Mouse (Mus musculus) embryonic facial prominence, embryonic 10.5 days (tissue): ENCODE measurements around the gene Cd9. TPM values are rescaled to one million over a fixed set of nuclear protein-coding genes. Genes with fewer than 3 reads are reported as not detected.

Experiments used
- DNase-seq: peaks from one replicate; pipeline ENCODE4 v3.0.0-alpha.2; 2017; ENCODE audit warnings: low spot score
- H3K27ac ChIP-seq: fragments of 300-500 bp; sonication (generic); replicated peaks from 2 replicates; pipeline ENCODE4 v1.5.1; 2016; ENCODE audit warnings: mild to moderate bottlenecking
- H3K27me3 ChIP-seq: fragments of 300-500 bp; sonication (generic); replicated peaks from 2 replicates; pipeline ENCODE4 v1.6.1; 2016; ENCODE audit warnings: low read depth, mild to moderate bottlenecking; ENCODE audit not compliant: poor library complexity, severe bottlenecking
- H3K36me3 ChIP-seq: fragments of 300-500 bp; sonication (generic); replicated peaks from 2 replicates; pipeline ENCODE4 v1.6.1; 2016; ENCODE audit warnings: mild to moderate bottlenecking, moderate library complexity
- H3K4me1 ChIP-seq: fragments of 300-500 bp; sonication (generic); 2 replicates; pipeline ENCODE4 v1.6.1; 2016
- H3K4me3 ChIP-seq: fragments of 300-500 bp; sonication (generic); 2 replicates; pipeline ENCODE4 v1.5.1; 2016; ENCODE audit warnings: mild to moderate bottlenecking, moderate library complexity
- H3K9me3 ChIP-seq: fragments of 300-500 bp; sonication (generic); 2 replicates; pipeline ENCODE4 v1.6.1; 2016; ENCODE audit warnings: mild to moderate bottlenecking
- WGBS: fragments of 180-500 bp; shearing (Covaris S2); methylation state at CpG from one replicate; pipeline ENCODE4 v1.1.7; 2016; 5-methylcytosine and 5-hydroxymethylcytosine counted together
- polyA plus RNA-seq: library from polyadenylated mRNA; unstranded; fragments of >200 nt; fragmentation: Nextera tagmentation; extraction: Ambion mirVana; gene quantifications from 2 replicates; pipeline ENCODE4 v1.2.1, GENCODE M21; 2016

Cd9 gene
- polyA plus RNA-seq, 1 experiment from 2014 or later: 36.2 TPM

DNA sequence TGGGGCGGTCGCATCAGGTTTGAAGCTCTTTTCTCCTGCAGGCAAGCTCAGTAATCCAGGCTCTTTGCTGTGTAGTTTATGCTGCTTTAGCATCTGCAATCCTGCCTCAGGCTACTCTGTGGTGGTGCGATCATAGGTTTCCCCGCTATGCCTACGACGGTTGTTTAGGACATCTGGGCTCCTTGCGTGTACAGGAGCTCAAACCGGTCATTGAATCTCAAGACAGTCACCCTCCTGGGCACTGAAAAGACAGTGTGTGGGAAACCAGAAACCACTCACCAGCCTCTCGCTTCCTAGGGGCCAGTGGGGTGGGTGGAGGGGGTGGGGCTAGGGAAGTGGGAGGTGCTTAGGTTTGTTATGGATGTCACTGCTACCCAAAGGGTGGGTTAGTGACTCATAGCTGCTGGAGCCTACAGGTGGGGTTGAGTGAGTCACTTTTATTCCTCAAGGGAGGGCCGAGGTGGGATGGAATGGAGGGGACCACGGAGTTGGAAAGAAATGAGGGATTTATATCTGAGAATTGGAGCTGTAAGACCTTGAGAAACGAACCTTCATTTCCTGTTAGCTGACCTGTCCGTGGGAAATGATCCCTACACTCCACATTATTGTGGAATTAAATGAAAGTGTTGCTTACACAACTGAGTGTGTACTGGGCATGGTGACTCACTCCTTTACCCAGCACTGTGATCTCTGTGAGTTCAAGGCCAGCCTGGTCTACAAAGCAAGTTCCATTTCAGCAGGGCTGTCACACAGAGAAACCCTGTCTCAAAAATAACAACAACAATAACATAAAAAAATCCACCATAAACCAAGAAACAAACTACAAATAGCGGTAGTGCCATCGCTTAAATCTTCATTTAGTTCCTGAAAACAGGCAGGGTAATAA lies 69.1 kb downstream of the Cd9 start:
- Histone ChIP-seq H3K36me3 (no peaks in the 10 kb centered on the region), H3K27ac (no peak overlapping the region), H3K4me3 (no peak overlapping the region), H3K9me3 (no peaks in the 10 kb centered on the region), H3K27me3 (peaks cover 25% of the 10 kb centered on the region), H3K4me1 (peaks cover 49% of the 10 kb centered on the region)
- 47% methylated on average over 15 of the region's 15 CpGs for WGBS
- DNase-seq: no peak

DNA sequence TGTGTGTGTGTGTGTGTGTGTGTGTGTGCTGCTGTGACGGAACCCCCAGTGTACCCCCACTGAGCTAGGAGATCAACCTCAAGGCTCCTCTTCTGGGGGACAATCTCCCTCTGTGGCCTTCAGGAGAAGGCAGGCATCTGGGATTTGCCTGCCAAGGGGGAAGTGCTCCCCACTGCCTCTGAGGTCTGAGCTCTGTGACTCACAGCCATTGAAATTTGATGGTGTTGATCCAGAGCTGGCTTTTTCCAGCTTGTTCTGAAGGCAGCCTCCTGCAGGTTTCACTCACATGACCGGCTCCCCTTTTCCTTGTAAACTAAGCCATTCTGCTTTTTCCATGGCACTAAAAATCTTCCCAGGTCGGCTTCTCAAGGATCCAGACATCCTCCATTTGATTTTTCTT lies 70.4 kb downstream of the Cd9 start:
- Histone ChIP-seq H3K4me3 (no peak overlapping the region), H3K27ac (0 out of 2 replicates have a peak overlapping the region, but pooled peaks have one; percentile 3), H3K4me1 (peaks cover 47% of the 10 kb centered on the region), H3K9me3 (no peaks in the 10 kb centered on the region), H3K27me3 (peaks cover 25% of the 10 kb centered on the region), H3K36me3 (no peaks in the 10 kb centered on the region)
- WGBS: 80% methylated on average over 3 of the region's 3 CpGs
- no peak for DNase-seq

DNA sequence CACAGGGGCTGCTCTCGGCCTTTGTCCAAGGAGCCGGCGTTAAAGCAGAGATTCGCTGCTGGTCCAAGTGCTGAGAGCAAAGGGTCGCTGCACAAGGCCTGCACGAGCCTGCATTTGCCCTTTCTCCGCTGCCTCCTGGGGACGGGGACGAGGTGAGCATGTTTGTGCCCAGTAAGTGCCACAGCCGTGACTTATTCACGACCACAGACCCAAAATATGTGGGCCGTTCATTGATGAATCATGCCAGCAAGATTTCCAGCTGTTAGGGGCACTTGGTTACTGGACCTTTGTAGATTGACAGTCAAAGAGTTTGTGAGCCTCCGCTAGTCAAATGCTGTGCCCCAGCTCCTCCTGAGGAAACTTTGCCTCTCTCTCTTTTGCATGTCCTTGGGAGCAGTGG lies 71.1 kb downstream of the Cd9 start:
- DNase-seq: no peak
- 47% methylated on average over 13 of the region's 13 CpGs for WGBS
- H3K36me3 ChIP-seq: no peaks in the 10 kb centered on the region

DNA sequence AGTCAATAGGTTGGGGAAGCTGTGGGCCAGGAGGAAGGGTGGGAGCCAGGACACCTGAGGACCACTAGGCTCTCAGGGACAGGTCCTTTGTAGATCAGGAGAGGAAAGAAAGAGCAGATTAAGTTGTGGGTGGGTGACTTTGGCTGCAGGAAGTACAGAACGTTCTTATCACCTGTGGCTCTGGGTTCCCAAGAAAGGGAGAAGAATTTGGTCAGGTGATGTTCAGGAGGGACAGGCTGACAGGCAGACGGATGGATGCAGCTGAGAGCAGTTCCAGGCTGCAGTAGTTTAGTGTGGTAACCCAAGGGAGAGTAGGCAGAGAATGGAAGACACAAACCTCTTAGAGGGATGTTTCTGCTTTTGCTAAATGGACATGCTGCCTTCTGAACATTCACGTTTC lies 71.5 kb downstream of the Cd9 start:
- Histone ChIP-seq H3K4me3 (peak overlapping the region; percentile 46), H3K36me3 (no peaks in the 10 kb centered on the region), H3K4me1 (peaks cover 47% of the 10 kb centered on the region), H3K9me3 (no peaks in the 10 kb centered on the region), H3K27ac (peak overlapping the region; percentile 49; the same call in 1 of the 2 replicates), H3K27me3 (peaks cover 23% of the 10 kb centered on the region)
- 43% methylated on average over 3 of the region's 3 CpGs for WGBS
- DNase-seq: no peak

More for the DNA sequence above, 71.1 kb downstream of the Cd9 start:
- peaks cover 47% of the 10 kb centered on the region for H3K4me1 ChIP-seq
- H3K4me3 ChIP-seq: no peak overlapping the region
- H3K27ac ChIP-seq: 0 out of 2 replicates have a peak overlapping the region, but pooled peaks have one; percentile 3
- H3K27me3 ChIP-seq: peaks cover 21% of the 10 kb centered on the region
- no peaks in the 10 kb centered on the region for H3K9me3 ChIP-seq

DNA sequence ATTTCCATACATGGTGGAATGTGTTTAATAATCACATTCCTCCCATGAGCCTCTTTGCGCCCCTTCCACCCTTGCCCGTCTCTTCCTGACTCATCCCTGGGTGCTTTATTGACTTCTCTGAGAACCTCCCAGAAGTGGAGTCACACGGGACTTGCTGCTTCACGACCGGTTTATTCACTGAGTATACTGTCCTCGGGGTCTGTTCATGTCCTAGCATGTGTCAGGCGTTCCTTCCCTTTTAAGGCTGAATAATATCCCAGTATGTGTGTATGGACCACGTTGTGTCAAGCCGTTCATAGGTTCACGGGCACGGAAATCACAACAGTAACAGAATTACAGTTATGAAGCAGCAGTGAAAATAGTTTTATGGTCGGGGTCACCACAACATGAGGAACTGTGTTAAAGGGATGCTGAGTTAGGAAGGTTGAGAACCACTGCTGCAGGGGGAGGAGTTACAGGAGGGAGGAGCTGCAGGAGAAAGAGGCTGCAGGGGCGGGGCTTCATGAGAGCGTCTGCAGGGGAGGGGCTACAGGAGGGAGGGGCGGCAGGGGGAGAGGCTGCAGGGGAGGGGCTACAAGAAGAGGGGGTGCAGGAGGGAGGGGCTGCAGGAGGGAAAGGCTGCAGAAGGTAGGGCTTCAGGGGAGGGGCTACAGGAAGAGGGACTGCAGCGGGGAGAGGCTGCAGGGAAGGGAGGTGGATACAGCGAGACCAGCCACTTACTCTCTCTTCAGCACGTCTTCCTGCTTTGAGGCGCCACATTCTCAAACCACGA lies 72.4 kb downstream of the Cd9 start:
- Histone ChIP-seq H3K9me3 (no peaks in the 10 kb centered on the region), H3K4me1 (peaks cover 40% of the 10 kb centered on the region), H3K4me3 (peak overlapping the region; percentile 46), H3K36me3 (no peaks in the 10 kb centered on the region), H3K27ac (peak overlapping the region; percentile 49; the same call in 1 of the 2 replicates), H3K27me3 (peaks cover 29% of the 10 kb centered on the region)
- WGBS: 27% methylated on average over 20 of the region's 20 CpGs
- DNase-seq: peak; percentile 90

GRCm38 (mm10) chr6:125420458-125421063 lies 74.0 kb downstream of the Cd9 start:
- Histone ChIP-seq H3K4me3 (no peak overlapping the region), H3K9me3 (no peaks in the 10 kb centered on the region), H3K36me3 (no peaks in the 10 kb centered on the region), H3K27me3 (peaks cover 29% of the 10 kb centered on the region), H3K4me1 (peaks cover 31% of the 10 kb centered on the region), H3K27ac (no peak overlapping the region)
- no peak for DNase-seq
- WGBS: 73% methylated on average over 16 of the region's 16 CpGs

DNA sequence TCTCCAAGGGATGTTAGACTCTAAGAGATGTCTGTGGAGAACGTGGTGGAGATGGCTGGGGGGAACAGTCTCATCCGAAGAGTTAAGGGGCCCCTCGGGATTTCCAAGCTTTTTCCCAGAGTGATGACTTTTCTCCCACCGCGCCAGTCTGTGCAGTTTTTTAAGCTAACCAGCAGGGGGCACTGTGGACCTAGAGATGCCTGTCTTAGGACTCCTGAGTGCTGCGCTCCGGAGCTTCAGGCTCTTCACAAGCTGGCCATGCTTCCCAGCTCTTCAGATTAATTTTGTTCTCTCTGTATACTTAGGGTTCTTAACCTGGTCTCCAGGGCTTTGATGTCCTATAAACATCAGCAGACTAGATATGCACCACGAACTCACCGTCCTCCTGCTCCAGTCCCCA lies 75.8 kb downstream of the Cd9 start:
- 13% methylated on average over 9 of the region's 9 CpGs for WGBS
- peaks cover 24% of the 10 kb centered on the region for H3K4me1 ChIP-seq
- H3K27me3 ChIP-seq: peaks cover 16% of the 10 kb centered on the region

DNA sequence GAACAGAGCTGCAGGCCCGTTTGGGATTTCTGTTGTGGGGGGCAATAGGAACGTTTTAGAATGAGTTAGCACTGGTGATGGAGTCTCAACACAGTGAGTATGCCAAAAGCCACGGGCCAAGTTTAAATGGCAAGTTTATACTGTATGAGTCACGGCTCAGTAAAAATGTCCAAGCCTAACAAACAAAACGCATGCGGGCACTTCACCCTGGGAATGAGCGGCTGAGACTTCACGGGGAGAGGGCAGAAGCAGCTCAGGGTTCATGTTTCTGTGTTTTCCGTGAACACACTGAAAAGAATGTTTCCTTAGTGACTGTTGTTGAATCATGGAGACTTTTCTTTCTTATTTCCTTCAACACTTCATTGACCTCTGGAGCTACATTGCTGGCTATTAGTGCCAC lies 81.3 kb downstream of the Cd9 start:
- Histone ChIP-seq H3K4me1 (no peaks in the 10 kb centered on the region), H3K27ac (no peak overlapping the region), H3K4me3 (no peak overlapping the region), H3K36me3 (no peaks in the 10 kb centered on the region), H3K27me3 (peaks cover 8% of the 10 kb centered on the region), H3K9me3 (no peaks in the 10 kb centered on the region)
- 78% methylated on average over 9 of the region's 9 CpGs for whole genome bisulfite sequencing
- no peak for DNase-seq

More for the DNA sequence above, 75.8 kb downstream of the Cd9 start:
- H3K9me3 ChIP-seq: no peaks in the 10 kb centered on the region
- no peak overlapping the region for H3K27ac ChIP-seq
- no peaks in the 10 kb centered on the region for H3K36me3 ChIP-seq
- H3K4me3 ChIP-seq: no peak overlapping the region
- DNase-seq: peak; percentile 86

- Histone ChIP-seq H3K36me3 (no peaks in the 10 kb centered on the region), H3K9me3 (no peaks in the 10 kb centered on the region), H3K4me1 (no peaks in the 10 kb centered on the region), H3K4me3 (no peak overlapping the region), H3K27ac (no peak overlapping the region), H3K27me3 (no peaks in the 10 kb centered on the region)
- 91% methylated on average over 6 of the region's 6 CpGs for WGBS
- no peak for DNase-seq
These were observed 82.9 kb downstream of the Cd9 start for GRCm38 (mm10) chr6:125411661-125412060.

DNA sequence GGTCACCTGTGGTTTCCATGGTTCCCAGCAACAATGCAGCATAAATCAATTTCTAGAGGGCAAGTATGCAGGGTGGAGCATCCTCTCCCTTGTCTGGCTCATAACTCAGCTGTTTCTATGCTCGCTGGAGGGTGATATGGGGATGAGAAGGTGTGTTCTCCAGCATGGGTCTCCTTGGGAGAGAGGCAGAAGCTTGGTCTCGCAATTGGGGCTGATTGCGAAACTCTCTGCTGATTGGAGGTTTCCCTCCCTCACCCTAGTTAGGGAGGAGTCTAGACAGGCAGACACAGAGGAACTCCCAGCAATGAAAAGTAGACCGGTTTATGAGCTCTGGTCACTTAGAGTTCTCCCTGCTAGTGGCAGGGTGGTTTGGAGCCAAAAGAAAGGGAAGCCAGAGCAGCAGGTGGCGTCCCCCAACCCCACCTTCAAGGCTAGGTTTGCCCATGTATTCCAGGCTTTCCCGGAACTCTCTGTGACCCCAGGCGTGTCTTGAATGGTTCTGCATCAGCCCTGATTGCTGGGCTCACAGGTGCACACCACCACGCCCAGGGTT lies 83.5 kb downstream of the Cd9 start:
- Histone ChIP-seq H3K27me3 (no peaks in the 10 kb centered on the region), H3K9me3 (no peaks in the 10 kb centered on the region), H3K4me3 (no peak overlapping the region), H3K36me3 (no peaks in the 10 kb centered on the region), H3K27ac (no peak overlapping the region), H3K4me1 (no peaks in the 10 kb centered on the region; the same call in 1 of the 2 replicates)
- 70% methylated on average over 8 of the region's 8 CpGs for WGBS
- DNase-seq: no peak

- H3K4me1 ChIP-seq: no peaks in the 10 kb centered on the region; the same call in 1 of the 2 replicates
- no peaks in the 10 kb centered on the region for H3K9me3 ChIP-seq
- no peak for DNase-seq
- H3K27me3 ChIP-seq: no peaks in the 10 kb centered on the region
- no peak overlapping the region for H3K27ac ChIP-seq
- H3K4me3 ChIP-seq: no peak overlapping the region
- 77% methylated on average over 11 of the region's 11 CpGs for WGBS
- H3K36me3 ChIP-seq: no peaks in the 10 kb centered on the region
These were observed 84.0 kb downstream of the Cd9 start for GRCm38 (mm10) chr6:125410551-125410950.
